Mouse (Mus musculus) G1E (cell line): Measurements from ENCODE around the gene Rbm45. TPM values are rescaled to one million over a fixed set of nuclear protein-coding genes. Genes with fewer than 3 reads are reported as not detected.
A peak's percentile ranks its signal among the peaks of the same experiment; 100 is the strongest.

Source experiments
- ATAC-seq: 2 replicates; pipeline ENCODE4 v1.8.0; 2016; ENCODE audit warnings: mild to moderate bottlenecking; ENCODE audit not compliant: insufficient number of reproducible peaks, poor library complexity, low FRiP score, severe bottlenecking; ENCODE audit errors: extremely low read depth
- DNase-seq: peaks from one replicate; pipeline ENCODE4 v3.0.0; 2012; ENCODE audit warnings: low spot score
- H3K27me3 ChIP-seq: 2 replicates; pipeline ENCODE4 v1.6.1; 2012; ENCODE audit warnings: mild to moderate bottlenecking, low read length, inconsistent platforms; ENCODE audit not compliant: insufficient read depth
- H3K36me3 ChIP-seq: replicated peaks from 2 replicates; pipeline ENCODE3; 2012; ENCODE audit warnings: mild to moderate bottlenecking, inconsistent platforms
- H3K4me1 ChIP-seq: 2 replicates; pipeline ENCODE4 v1.6.1; 2012; ENCODE audit warnings: low read depth, low read length, inconsistent platforms, mixed read lengths; ENCODE audit not compliant: insufficient read depth
- H3K4me3 ChIP-seq: 2 replicates; pipeline ENCODE4 v1.5.1; 2012; ENCODE audit warnings: low read depth, mild to moderate bottlenecking, inconsistent platforms, low read length, moderate library complexity, mixed read lengths
- H3K9me3 ChIP-seq: replicated peaks from 2 replicates; pipeline ENCODE4 v1.6.1; 2012; ENCODE audit warnings: inconsistent platforms
- CTCF ChIP-seq: IDR thresholded peaks from 2 replicates; pipeline ENCODE4 v1.5.1; 2012; ENCODE audit warnings: low read depth, low read length, inconsistent platforms, mixed read lengths
- GATA1 ChIP-seq: IDR thresholded peaks from 2 replicates; pipeline ENCODE4 v1.6.1; 2012; ENCODE audit warnings: borderline replicate concordance, low read length, inconsistent platforms, mixed read lengths
- GATA2 ChIP-seq: IDR thresholded peaks from 2 replicates; pipeline ENCODE4 v1.6.1; 2012; ENCODE audit warnings: low read depth, low read length, inconsistent platforms, borderline replicate concordance
- POLR2AphosphoS5 ChIP-seq: IDR thresholded peaks from 2 replicates; pipeline ENCODE4 v1.6.1; 2012; ENCODE audit warnings: low read depth, low read length, inconsistent platforms; ENCODE audit not compliant: insufficient replicate concordance
- TAL1 ChIP-seq: conservative IDR thresholded peaks from 2 replicates; pipeline ENCODE4 v1.6.1; 2012; ENCODE audit warnings: low read depth, low read length, inconsistent platforms, mixed read lengths
- polyA plus RNA-seq: library from polyadenylated mRNA; stranded (reverse); fragments of >175 nt; gene quantifications from 2 replicates; pipeline ENCODE4 v1.2.3, GENCODE M21; 2012
- total RNA-seq, 2 experiments: library from RNA; stranded (forward) in 1 of 2; stranded (reverse) in 1 of 2; fragments of 200-1000 nt in 1 of 2; fragments of >200 nt in 1 of 2; fragmentation: Nextera tagmentation in 1 of 2; gene quantifications; 2 replicates each; pipeline ENCODE4 v1.2.3; 2014 to 2017

Rbm45 gene
- 39.1 and 43.3 TPM in 2 replicates for total RNA-seq (2014; fragmentation: Nextera tagmentation)
- total RNA-seq (2017), result 100 and 108 TPM in 2 replicates
- polyA plus RNA-seq, result 19.9 and 23.2 TPM in 2 replicates

DNA sequence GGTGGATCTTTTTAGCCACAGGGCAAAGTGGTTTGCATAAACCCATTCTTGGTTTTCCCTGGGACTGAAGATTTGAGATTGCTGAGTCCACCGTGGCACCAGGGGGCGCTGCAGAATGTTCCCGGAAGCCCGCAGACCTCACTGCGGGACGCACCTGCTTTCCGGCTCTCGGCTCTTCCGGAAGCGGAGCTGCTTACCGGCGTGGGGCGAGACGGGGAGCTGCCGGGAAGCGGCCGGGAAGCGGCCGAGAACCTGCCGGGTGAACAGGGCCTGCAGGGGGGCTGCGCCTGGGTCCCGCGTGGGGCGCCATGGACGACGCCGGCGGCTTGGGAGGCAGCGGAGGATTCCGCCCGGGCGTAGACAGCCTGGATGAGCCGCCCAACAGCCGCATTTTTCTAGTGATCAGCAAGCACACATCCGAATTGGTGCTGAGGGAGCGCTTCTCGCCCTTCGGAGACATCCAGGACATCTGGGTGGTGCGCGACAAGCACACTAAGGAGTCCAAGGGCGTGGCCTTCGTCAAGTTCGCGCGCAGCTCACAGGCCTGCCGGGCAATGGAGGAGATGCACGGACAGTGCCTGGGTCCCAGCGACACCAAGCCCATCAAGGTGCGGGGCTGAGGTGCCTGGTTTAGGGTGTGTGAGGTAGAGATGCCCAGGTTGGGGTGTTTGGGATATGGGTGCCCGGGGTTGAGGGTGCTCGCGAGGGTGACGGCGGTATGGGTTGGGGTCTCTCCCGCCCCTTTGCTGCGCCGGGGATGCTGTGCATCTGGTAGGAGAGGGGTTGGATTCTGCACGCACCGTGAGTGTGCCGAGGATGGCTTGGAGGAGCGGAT, at the start of gene Rbm45:
Gene Rbm45 (plus strand): TSS at position 164 of the 835 bp plus-strand sequence.
- Histone ChIP-seq H3K9me3 (no peaks in the 10 kb centered on the region), H3K36me3 (peaks cover 33% of the 10 kb centered on the region), H3K4me3 (peak within 1 kb of the TSS; percentile 98), H3K27me3 (no peaks in the 10 kb centered on the region), H3K4me1 (peaks cover 14% of the 10 kb centered on the region)
- ATAC-seq, result peak; percentile 49
- DNase-seq, result peak; percentile 74
- TF ChIP-seq POLR2AphosphoS5 (no peak), CTCF (peak; percentile 48), TAL1 (no peak), GATA1 (no peak), GATA2 (no peak)

DNA sequence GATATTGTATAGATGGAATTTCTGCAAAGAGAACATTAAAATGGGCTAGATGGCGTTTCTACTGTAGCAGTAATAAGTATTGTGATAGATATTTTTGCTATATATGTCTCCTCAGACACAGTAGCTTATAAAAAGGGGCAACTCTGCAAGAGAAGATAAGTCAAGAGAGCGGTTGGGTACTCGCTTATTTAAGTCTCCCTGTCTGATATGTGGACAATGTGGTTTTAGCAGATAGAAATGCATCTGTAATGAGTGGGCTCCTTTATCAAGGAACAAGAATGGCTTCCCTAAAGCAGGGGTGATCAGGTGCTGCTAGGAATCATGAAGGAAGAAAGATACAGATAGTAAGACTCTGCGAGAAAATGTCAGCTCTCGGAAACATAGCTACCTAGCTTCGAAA, 49.4 kb upstream of the Rbm45 start:
- Histone ChIP-seq H3K4me1 (no peaks in the 10 kb centered on the region; the same call in 1 of the 2 replicates), H3K4me3 (no peak overlapping the region), H3K9me3 (no peaks in the 10 kb centered on the region), H3K27me3 (peaks cover 6% of the 10 kb centered on the region), H3K36me3 (no peaks in the 10 kb centered on the region)
- ATAC-seq, result no peak
- TF ChIP-seq GATA1 (no peak), CTCF (no peak), TAL1 (no peak), POLR2AphosphoS5 (no peak), GATA2 (no peak)
- no peak for DNase-seq

GRCm38 (mm10) chr2:76323185-76323875, 46.5 kb upstream of the Rbm45 start:
- Histone ChIP-seq H3K9me3 (no peaks in the 10 kb centered on the region), H3K27me3 (peaks cover 6% of the 10 kb centered on the region), H3K4me1 (no peaks in the 10 kb centered on the region; the same call in 1 of the 2 replicates), H3K36me3 (no peaks in the 10 kb centered on the region), H3K4me3 (no peak overlapping the region)
- no peak for TF ChIP-seq GATA1
- TF ChIP-seq CTCF, result no peak
- TF ChIP-seq GATA2, result no peak
- TF ChIP-seq TAL1, result no peak
- TF ChIP-seq POLR2AphosphoS5, result no peak
- ATAC-seq (no peak), DNase-seq (no peak)

DNA sequence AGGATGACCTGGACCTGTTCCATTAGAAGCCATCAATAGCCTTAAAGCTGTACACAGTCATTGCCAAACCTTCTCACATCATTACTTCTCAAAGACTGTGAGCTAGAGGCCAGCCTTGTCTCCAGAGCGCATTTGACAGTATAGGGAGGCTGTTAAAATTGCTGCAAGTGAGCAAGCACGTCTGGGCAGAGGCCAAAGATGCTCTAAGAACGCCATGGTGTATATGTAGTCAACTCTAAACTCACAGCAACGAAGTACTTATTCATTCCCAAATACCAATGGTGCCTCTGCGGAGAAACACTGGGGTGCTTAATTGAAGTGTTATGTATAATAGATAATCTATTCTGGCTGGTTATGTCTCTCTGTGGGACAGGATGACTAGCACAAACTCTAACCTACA, 45.3 kb upstream of the Rbm45 start:
- H3K36me3 ChIP-seq, result no peaks in the 10 kb centered on the region
- DNase-seq (no peak), ATAC-seq (no peak)
- no peaks in the 10 kb centered on the region for H3K9me3 ChIP-seq
- H3K27me3 ChIP-seq, result peaks cover 10% of the 10 kb centered on the region
- TF ChIP-seq POLR2AphosphoS5 (no peak), GATA2 (no peak), TAL1 (no peak), GATA1 (no peak), CTCF (no peak)
- H3K4me1 ChIP-seq, result no peaks in the 10 kb centered on the region; the same call in 1 of the 2 replicates
- H3K4me3 ChIP-seq, result no peak overlapping the region

- DNase-seq (no peak), ATAC-seq (no peak)
- no peak overlapping the region for H3K4me3 ChIP-seq
- TF ChIP-seq GATA2 (no peak), GATA1 (no peak), CTCF (no peak), TAL1 (no peak), POLR2AphosphoS5 (no peak)
- no peaks in the 10 kb centered on the region for H3K9me3 ChIP-seq
- H3K27me3 ChIP-seq, result peaks cover 10% of the 10 kb centered on the region
- no peaks in the 10 kb centered on the region for H3K4me1 ChIP-seq
- no peaks in the 10 kb centered on the region for H3K36me3 ChIP-seq
These were observed 43.6 kb upstream of the Rbm45 start for GRCm38 (mm10) chr2:76326161-76326560.

- peaks cover 5% of the 10 kb centered on the region; the same call in 1 of the 2 replicates for H3K4me1 ChIP-seq
- DNase-seq (no peak), ATAC-seq (no peak)
- H3K36me3 ChIP-seq, result no peaks in the 10 kb centered on the region
- peaks cover 4% of the 10 kb centered on the region; the same call in 1 of the 2 replicates for H3K27me3 ChIP-seq
- no peak for TF ChIP-seq TAL1
- no peak for TF ChIP-seq GATA1
- no peak for TF ChIP-seq POLR2AphosphoS5
- TF ChIP-seq GATA2, result no peak
- no peak for TF ChIP-seq CTCF
- no peak overlapping the region for H3K4me3 ChIP-seq
- no peaks in the 10 kb centered on the region for H3K9me3 ChIP-seq
These were observed 39.7 kb upstream of the Rbm45 start for GRCm38 (mm10) chr2:76330081-76330480.
